Mouse (Mus musculus) G1E (cell line): ENCODE measurements at regions not wholly inside any gene's neighbourhood (a gene's known extent, or its start where the extent isn't known, plus 50 kb on each side); places are given as distances from the start of the nearest gene placed in this dataset.

Experiments used
- CTCF ChIP-seq: IDR thresholded peaks from 2 replicates; pipeline ENCODE4 v1.5.1; 2012; ENCODE audit warnings: low read depth, low read length, inconsistent platforms, mixed read lengths
- GATA1 ChIP-seq: IDR thresholded peaks from 2 replicates; pipeline ENCODE4 v1.6.1; 2012; ENCODE audit warnings: borderline replicate concordance, low read length, inconsistent platforms, mixed read lengths
- GATA2 ChIP-seq: IDR thresholded peaks from 2 replicates; pipeline ENCODE4 v1.6.1; 2012; ENCODE audit warnings: low read depth, low read length, inconsistent platforms, borderline replicate concordance
- POLR2AphosphoS5 ChIP-seq: IDR thresholded peaks from 2 replicates; pipeline ENCODE4 v1.6.1; 2012; ENCODE audit warnings: low read depth, low read length, inconsistent platforms; ENCODE audit not compliant: insufficient replicate concordance

- TF ChIP-seq CTCF, result no peak
- no peak for TF ChIP-seq GATA2
- no peak for TF ChIP-seq POLR2AphosphoS5
- TF ChIP-seq GATA1, result no peak
Observed at GRCm38 (mm10) chr19:15080638-15081037, 482.8 kb upstream of the Tle4 start.
